In genomic region chr10:121701296-121702248, GRCm38 (mm10) we compare ENCODE assay signal across 7 mouse cellular contexts. TPM values are rescaled to one million over a fixed set of nuclear protein-coding genes. Genes with fewer than 3 reads are reported as not detected.
A peak's percentile ranks its signal among the peaks of the same experiment; 100 is the strongest.
DNase-seq lines count a peak whose midpoint lies in the region; ATAC-seq and TF ChIP-seq lines count a peak whose summit lies in the region.

No protein-coding gene starts in this region.

- peak overlapping the region; percentile 26; the same call in 1 of the 2 replicates for H3K27ac ChIP-seq in midbrain, embryonic 15.5 days
- H3K27ac ChIP-seq in midbrain, embryonic 11.5 days (ENCODE audit: low read depth, low read length) = no peak overlapping the region
- H3K27ac ChIP-seq in heart, postnatal 0 days (ENCODE audit: low read depth) = no peak overlapping the region

- no peaks in the 10 kb centered on the region for H3K27me3 ChIP-seq in midbrain, embryonic 15.5 days (replicated peaks)
- H3K27me3 ChIP-seq in midbrain, embryonic 11.5 days (ENCODE audit: control insufficient read depth, insufficient read depth, low read length) = no peaks in the 10 kb centered on the region
- no peaks in the 10 kb centered on the region for H3K27me3 ChIP-seq in heart, postnatal 0 days (ENCODE audit: control insufficient read depth, insufficient read depth, low read length)

- no peak overlapping the region for H3K4me2 ChIP-seq in midbrain, embryonic 15.5 days
- no peak overlapping the region for H3K4me2 ChIP-seq in midbrain, embryonic 11.5 days
- no peak overlapping the region for H3K4me2 ChIP-seq in heart, postnatal 0 days (ENCODE audit: low read depth, low read length)

- no peak overlapping the region for H3K4me3 ChIP-seq in midbrain, embryonic 15.5 days
- H3K4me3 ChIP-seq in midbrain, embryonic 11.5 days (ENCODE audit: low read depth, low read length) = no peak overlapping the region
- H3K4me3 ChIP-seq in heart, postnatal 0 days (ENCODE audit: low read depth, low read length) = no peak overlapping the region

- H3K9me3 ChIP-seq in midbrain, embryonic 15.5 days = no peaks in the 10 kb centered on the region
- H3K9me3 ChIP-seq in midbrain, embryonic 11.5 days (ENCODE audit: control insufficient read depth, low read length) = no peaks in the 10 kb centered on the region
- no peaks in the 10 kb centered on the region for H3K9me3 ChIP-seq in heart, postnatal 0 days (replicated peaks; ENCODE audit: control insufficient read depth, low read length)

- H3K4me1 ChIP-seq in midbrain, embryonic 15.5 days = no peaks in the 10 kb centered on the region; the same call in 1 of the 2 replicates
- H3K4me1 ChIP-seq in midbrain, embryonic 11.5 days (ENCODE audit: control insufficient read depth, insufficient read depth, low read length) = no peaks in the 10 kb centered on the region
- H3K4me1 ChIP-seq in heart, postnatal 0 days (ENCODE audit: control insufficient read depth, insufficient read depth) = no peaks in the 10 kb centered on the region

- ATAC-seq in midbrain, embryonic 15.5 days (replicated peaks) = no peak; the same call in 1 of the 2 replicates
- no peak for ATAC-seq in midbrain, embryonic 11.5 days (ENCODE audit: low FRiP score)
- ATAC-seq in heart, postnatal 0 days (ENCODE audit: insufficient read depth, low read depth) = no peak

- H3K36me3 ChIP-seq in midbrain, embryonic 15.5 days (replicated peaks) = no peaks in the 10 kb centered on the region
- H3K36me3 ChIP-seq in midbrain, embryonic 11.5 days (ENCODE audit: control insufficient read depth, insufficient read depth, low read length) = no peaks in the 10 kb centered on the region
- no peaks in the 10 kb centered on the region for H3K36me3 ChIP-seq in heart, postnatal 0 days (replicated peaks; ENCODE audit: control insufficient read depth, insufficient read depth, low read length)

- no peak for DNase-seq in midbrain, embryonic 11.5 days (ENCODE audit: low spot score, missing footprints)
- DNase-seq in Muller cell, postnatal 12 days (ENCODE audit: inconsistent ontology term) = peak; percentile 38
- peak; percentile 28 for DNase-seq in c-Kit-positive CD71-negative TER-119-negative erythroid progenitor cells, embryonic 14.5 days (ENCODE audit: low read depth)
- peak; percentile 64 for DNase-seq in heart, postnatal 0 days (ENCODE audit: low spot score)
- DNase-seq in layer of hippocampus, postnatal 10 days (ENCODE audit: low spot score in 2 of 2) = peak; percentile 65 to 71
- DNase-seq in retina, embryonic 14.5 days (ENCODE audit: low spot score) = peak; percentile 79

- 62% methylated on average over 11 of the region's 11 CpGs for WGBS in midbrain, embryonic 15.5 days
- WGBS in midbrain, embryonic 11.5 days = 66% methylated on average over 11 of the region's 11 CpGs
- 50% methylated on average over 11 of the region's 11 CpGs for WGBS in heart, postnatal 0 days

- TF ChIP-seq EP300 in heart, postnatal 0 days (IDR thresholded peaks at IDR 0.05; ENCODE audit: low read depth) = no peak

- TF ChIP-seq CTCF in heart, postnatal 0 days (IDR thresholded peaks at IDR 0.05; ENCODE audit: low read depth) = peak; percentile 78

- H3K9ac ChIP-seq in midbrain, embryonic 15.5 days = no peak overlapping the region
- H3K9ac ChIP-seq in midbrain, embryonic 11.5 days (ENCODE audit: low read length) = no peak overlapping the region
- no peak overlapping the region for H3K9ac ChIP-seq in heart, postnatal 0 days (replicated peaks; ENCODE audit: low read depth, low read length)

RNA-seq across cellular contexts. Expression of gene BC048403, which starts 38.2 kb away (rescaled TPM):
- 2.3 and 2.6 TPM in 2 replicates for polyA plus RNA-seq in midbrain, embryonic 15.5 days (2015; fragmentation: Nextera tagmentation; extraction: Ambion mirVana)
- 3.1 and 3.4 TPM in 2 replicates for polyA plus RNA-seq in midbrain, embryonic 11.5 days (2014; fragmentation: Nextera tagmentation; extraction: Ambion mirVana)
- total RNA-seq in heart, postnatal 0 days (2014; rRNA removed; ENCODE audit: low replicate concordance) = 1.5 and 1.7 TPM in 2 replicates
- polyA plus RNA-seq in heart, postnatal 0 days (2015; fragmentation: Nextera tagmentation; extraction: Ambion mirVana) = 1.1 and 1.2 TPM in 2 replicates
- 1 to 10 TPM; 6.8 to 8.0 TPM for total RNA-seq in layer of hippocampus, postnatal 10 days (2021)
